Mouse (Mus musculus): ENCODE measurements around the gene Nav2. TPM values are rescaled to one million over a fixed set of nuclear protein-coding genes. Genes with fewer than 3 reads are reported as not detected.

Gene Nav2
- polyA plus RNA-seq, 1 experiment from 2014 or later: 10.1 TPM

GRCm38 (mm10) chr7:48959316-48959661, 50.8 kb downstream of the Nav2 start:
- ATAC-seq (replicated peaks; ENCODE audit: low FRiP score, low read depth) (no peak), DNase-seq (ENCODE audit: low spot score) (no peak)
- H3K9me3 ChIP-seq (replicated peaks; ENCODE audit: low read length): no peaks in the 10 kb centered on the region
- H3K9ac ChIP-seq (ENCODE audit: low read depth, low read length): no peak overlapping the region
- H3K36me3 ChIP-seq (ENCODE audit: insufficient read depth, low read length): no peaks in the 10 kb centered on the region
- no peaks in the 10 kb centered on the region for H3K4me1 ChIP-seq (replicated peaks; ENCODE audit: insufficient read depth, low read length)
- TF ChIP-seq CTCF (IDR thresholded peaks at IDR 0.05; ENCODE audit: low read depth): no peak
- 0 out of 2 replicates have a peak overlapping the region, but pooled peaks have one; percentile 16 for H3K4me3 ChIP-seq (replicated peaks; ENCODE audit: low read depth, low read length)
- no peak overlapping the region for H3K27ac ChIP-seq
- 11% methylated on average over 13 of the region's 13 CpGs for WGBS
- H3K27me3 ChIP-seq (ENCODE audit: insufficient read depth, low read length): peaks cover 29% of the 10 kb centered on the region
- peak overlapping the region; percentile 50 for H3K4me2 ChIP-seq (ENCODE audit: low read length)

DNA sequence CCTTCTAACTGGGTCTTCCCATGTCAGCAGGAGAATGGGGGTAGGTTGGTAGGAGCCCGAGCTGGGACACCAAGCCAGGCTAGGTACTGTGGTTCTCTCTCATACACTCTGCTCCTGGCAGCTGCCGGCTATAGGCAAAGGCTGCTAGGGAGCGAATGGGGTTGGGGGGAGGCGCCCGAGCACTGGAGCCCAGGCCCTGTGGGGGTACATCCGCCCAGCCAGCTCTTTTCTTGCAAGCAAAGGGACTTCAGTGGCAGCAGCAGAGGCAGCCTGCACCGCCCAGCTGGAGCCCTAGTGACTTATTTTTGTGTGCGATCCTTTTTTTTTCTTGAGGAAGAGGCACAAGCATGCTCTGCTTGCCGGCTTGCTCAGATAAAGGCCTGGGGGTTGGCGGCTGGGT, 51.6 kb downstream of the Nav2 start:
- ATAC-seq (replicated peaks; ENCODE audit: low FRiP score, low read depth): no peak
- no peaks in the 10 kb centered on the region for H3K9me3 ChIP-seq (replicated peaks; ENCODE audit: low read length)
- H3K36me3 ChIP-seq (ENCODE audit: insufficient read depth, low read length): no peaks in the 10 kb centered on the region
- no peak overlapping the region for H3K27ac ChIP-seq
- no peak for DNase-seq (ENCODE audit: low spot score)
- H3K9ac ChIP-seq (ENCODE audit: low read depth, low read length): no peak overlapping the region
- no peak overlapping the region for H3K4me2 ChIP-seq (ENCODE audit: low read length)
- H3K27me3 ChIP-seq (ENCODE audit: insufficient read depth, low read length): peaks cover 29% of the 10 kb centered on the region
- H3K4me3 ChIP-seq (replicated peaks; ENCODE audit: low read depth, low read length): no peak overlapping the region
- TF ChIP-seq CTCF (IDR thresholded peaks at IDR 0.05; ENCODE audit: low read depth): no peak
- WGBS: 20% methylated on average over 10 of the region's 10 CpGs
- no peaks in the 10 kb centered on the region for H3K4me1 ChIP-seq (replicated peaks; ENCODE audit: insufficient read depth, low read length)

- Histone ChIP-seq H3K27me3 (ENCODE audit: insufficient read depth, low read length) (peaks cover 29% of the 10 kb centered on the region), H3K4me3 (replicated peaks; ENCODE audit: low read depth, low read length) (no peak overlapping the region), H3K27ac (no peak overlapping the region), H3K36me3 (ENCODE audit: insufficient read depth, low read length) (no peaks in the 10 kb centered on the region), H3K9ac (ENCODE audit: low read depth, low read length) (no peak overlapping the region), H3K9me3 (replicated peaks; ENCODE audit: low read length) (no peaks in the 10 kb centered on the region), H3K4me2 (ENCODE audit: low read length) (no peak overlapping the region), H3K4me1 (replicated peaks; ENCODE audit: insufficient read depth, low read length) (no peaks in the 10 kb centered on the region)
- WGBS: 57% methylated on average over 8 of the region's 8 CpGs
- ATAC-seq (replicated peaks; ENCODE audit: low FRiP score, low read depth): no peak
- no peak for DNase-seq (ENCODE audit: low spot score)
- no peak for TF ChIP-seq CTCF (IDR thresholded peaks at IDR 0.05; ENCODE audit: low read depth)
Measured at GRCm38 (mm10) chr7:48961501-48961900, 53.0 kb downstream of the Nav2 start.

DNA sequence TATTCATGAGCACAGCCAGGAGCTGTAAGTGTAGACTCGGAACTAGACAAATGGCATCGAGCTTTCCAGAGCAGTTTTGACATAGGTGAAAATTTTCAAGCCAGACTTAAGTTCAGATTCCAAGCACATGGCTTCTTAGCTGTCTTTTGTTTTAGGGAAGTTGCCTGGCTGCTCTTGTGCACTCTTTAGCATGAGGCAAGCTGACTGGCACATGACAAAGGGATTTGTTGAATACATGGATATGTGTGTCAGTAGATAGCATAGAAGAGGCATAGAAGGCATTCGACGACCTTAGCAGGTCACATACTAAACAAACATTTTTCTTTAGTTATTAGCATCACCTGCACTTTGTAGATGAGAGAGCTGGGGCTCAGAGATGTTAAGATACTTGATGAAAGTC, 53.4 kb downstream of the Nav2 start:
- H3K27ac ChIP-seq: no peak overlapping the region
- ATAC-seq (replicated peaks; ENCODE audit: low FRiP score, low read depth) (no peak), DNase-seq (ENCODE audit: low spot score) (no peak)
- WGBS: 67% methylated on average over 4 of the region's 4 CpGs
- H3K9ac ChIP-seq (ENCODE audit: low read depth, low read length): no peak overlapping the region
- H3K27me3 ChIP-seq (ENCODE audit: insufficient read depth, low read length): peaks cover 29% of the 10 kb centered on the region
- H3K36me3 ChIP-seq (ENCODE audit: insufficient read depth, low read length): no peaks in the 10 kb centered on the region
- no peaks in the 10 kb centered on the region for H3K9me3 ChIP-seq (replicated peaks; ENCODE audit: low read length)
- H3K4me2 ChIP-seq (ENCODE audit: low read length): no peak overlapping the region
- no peaks in the 10 kb centered on the region for H3K4me1 ChIP-seq (replicated peaks; ENCODE audit: insufficient read depth, low read length)
- no peak overlapping the region for H3K4me3 ChIP-seq (replicated peaks; ENCODE audit: low read depth, low read length)
- TF ChIP-seq CTCF (IDR thresholded peaks at IDR 0.05; ENCODE audit: low read depth): no peak

DNA sequence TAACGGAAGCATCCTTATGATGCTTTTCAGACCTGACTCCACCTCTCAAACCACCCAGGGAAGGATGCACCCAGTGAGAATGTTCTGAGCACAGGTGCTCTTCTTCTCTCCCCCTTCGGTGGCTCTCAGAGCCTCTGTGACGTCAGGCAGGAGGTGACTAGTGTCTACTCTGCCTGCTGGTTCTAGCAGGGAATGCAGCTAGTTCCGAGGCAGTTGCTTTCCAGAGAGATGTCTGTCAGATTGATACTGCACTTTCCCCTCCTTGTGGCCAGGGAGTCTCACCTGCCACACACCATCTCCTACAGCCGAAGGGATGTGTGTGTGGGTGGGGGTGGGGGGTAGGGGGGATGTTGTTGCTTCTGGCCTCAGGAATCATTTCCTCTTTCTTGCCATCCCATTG, 54.6 kb downstream of the Nav2 start:
- H3K4me2 ChIP-seq (ENCODE audit: low read length): no peak overlapping the region
- TF ChIP-seq CTCF (IDR thresholded peaks at IDR 0.05; ENCODE audit: low read depth): no peak

DNA sequence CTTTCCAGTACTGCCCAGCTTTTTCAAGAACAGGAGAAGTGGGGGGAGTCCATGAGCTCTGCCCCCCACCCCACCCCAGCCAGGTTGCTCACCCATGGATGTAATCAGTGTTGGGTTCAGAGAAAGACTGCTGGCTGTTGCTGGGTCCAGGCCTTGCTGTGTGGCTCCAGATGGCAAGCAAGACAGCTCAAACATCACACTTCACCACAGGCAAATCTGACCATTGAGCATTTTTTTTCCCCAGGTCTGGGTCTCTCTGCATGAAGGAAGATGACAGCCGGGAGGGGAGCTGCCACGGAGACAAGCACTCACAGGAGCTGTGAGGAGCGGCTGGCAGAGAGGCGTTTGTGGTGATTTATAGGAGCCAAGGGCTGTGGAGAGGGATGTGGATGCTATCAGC, 55.0 kb downstream of the Nav2 start:
- H3K36me3 ChIP-seq (ENCODE audit: insufficient read depth, low read length): no peaks in the 10 kb centered on the region
- H3K9ac ChIP-seq (ENCODE audit: low read depth, low read length): no peak overlapping the region
- H3K27me3 ChIP-seq (ENCODE audit: insufficient read depth, low read length): peaks cover 21% of the 10 kb centered on the region
- no peaks in the 10 kb centered on the region for H3K4me1 ChIP-seq (replicated peaks; ENCODE audit: insufficient read depth, low read length)
- no peak for TF ChIP-seq CTCF (IDR thresholded peaks at IDR 0.05; ENCODE audit: low read depth)
- no peak overlapping the region for H3K4me3 ChIP-seq (replicated peaks; ENCODE audit: low read depth, low read length)
- H3K9me3 ChIP-seq (replicated peaks; ENCODE audit: low read length): no peaks in the 10 kb centered on the region
- WGBS: 14% methylated on average over 4 of the region's 4 CpGs
- H3K4me2 ChIP-seq (ENCODE audit: low read length): no peak overlapping the region
- no peak for ATAC-seq (replicated peaks; ENCODE audit: low FRiP score, low read depth)
- no peak for DNase-seq (ENCODE audit: low spot score)
- no peak overlapping the region for H3K27ac ChIP-seq

More for the DNA sequence above, 54.6 kb downstream of the Nav2 start:
- peaks cover 24% of the 10 kb centered on the region for H3K27me3 ChIP-seq (ENCODE audit: insufficient read depth, low read length)
- no peaks in the 10 kb centered on the region for H3K4me1 ChIP-seq (replicated peaks; ENCODE audit: insufficient read depth, low read length)
- 38% methylated on average over 5 of the region's 5 CpGs for WGBS
- DNase-seq (ENCODE audit: low spot score) (peak; percentile 16), ATAC-seq (replicated peaks; ENCODE audit: low FRiP score, low read depth) (no peak)
- H3K9ac ChIP-seq (ENCODE audit: low read depth, low read length): no peak overlapping the region
- H3K9me3 ChIP-seq (replicated peaks; ENCODE audit: low read length): no peaks in the 10 kb centered on the region
- H3K36me3 ChIP-seq (ENCODE audit: insufficient read depth, low read length): no peaks in the 10 kb centered on the region
- H3K27ac ChIP-seq: no peak overlapping the region
- H3K4me3 ChIP-seq (replicated peaks; ENCODE audit: low read depth, low read length): no peak overlapping the region

GRCm38 (mm10) chr7:48965796-48966512, 57.4 kb downstream of the Nav2 start:
- ATAC-seq (replicated peaks; ENCODE audit: low FRiP score, low read depth) (no peak), DNase-seq (ENCODE audit: low spot score) (no peak)
- Histone ChIP-seq H3K4me3 (replicated peaks; ENCODE audit: low read depth, low read length) (no peak overlapping the region), H3K27me3 (ENCODE audit: insufficient read depth, low read length) (peaks cover 4% of the 10 kb centered on the region), H3K9ac (ENCODE audit: low read depth, low read length) (no peak overlapping the region), H3K4me2 (ENCODE audit: low read length) (no peak overlapping the region), H3K36me3 (ENCODE audit: insufficient read depth, low read length) (no peaks in the 10 kb centered on the region), H3K9me3 (replicated peaks; ENCODE audit: low read length) (no peaks in the 10 kb centered on the region), H3K4me1 (replicated peaks; ENCODE audit: insufficient read depth, low read length) (no peaks in the 10 kb centered on the region), H3K27ac (no peak overlapping the region)
- TF ChIP-seq CTCF (IDR thresholded peaks at IDR 0.05; ENCODE audit: low read depth): no peak
- WGBS: 44% methylated on average over 12 of the region's 12 CpGs
